Mouse (Mus musculus) inflammation-experienced regulatory T-cells, adult 6 months (primary cell): ENCODE results near the gene Vps26b. TPM values are rescaled to one million over a fixed set of nuclear protein-coding genes. Genes with fewer than 3 reads are reported as not detected.

Experiments used
- ATAC-seq: one replicate; pipeline ENCODE4 v1.8.0; 2017
- polyA plus RNA-seq, 3 experiments: library from polyadenylated mRNA; unstranded; fragments of 100-300 nt; shearing (Covaris generic); gene quantifications; one replicate each; pipeline ENCODE4 v1.2.1; 2017

The Vps26b gene
- polyA plus RNA-seq, 3 experiments from 2014 or later: 8.3 to 12.6 (median 12.3) TPM

GRCm38 (mm10) chr9:26993118-26993517 is 36.7 kb downstream of the Vps26b start:
- no peak for ATAC-seq

- no peak for ATAC-seq
Measured at GRCm38 (mm10) chr9:26990181-26990580, 39.7 kb downstream of the Vps26b start.

- no peak for ATAC-seq
Measured at GRCm38 (mm10) chr9:26985668-26986277, 44.1 kb downstream of the Vps26b start.

- no peak for ATAC-seq
Measured at GRCm38 (mm10) chr9:26985090-26985613, 44.7 kb downstream of the Vps26b start.

- ATAC-seq: no peak
Measured at GRCm38 (mm10) chr9:26978776-26979175, 51.1 kb downstream of the Vps26b start.

GRCm38 (mm10) chr9:26977754-26978153 is 52.1 kb downstream of the Vps26b start:
- ATAC-seq: no peak

Other genes starting within 250 kb of the Vps26b start
- gene Glb1l2, start 223.6 kb downstream of the Vps26b start, polyA plus RNA-seq: not detected
- gene Glb1l3, start 169.2 kb downstream of the Vps26b start, polyA plus RNA-seq: not detected
- under 1 TPM in 1 of 3 experiments, not detected in 2; 0.40 TPM for gene Gm1110, start 107.0 kb downstream of the Vps26b start, polyA plus RNA-seq
- gene Acad8, start 30.5 kb downstream of the Vps26b start, polyA plus RNA-seq: 10 to 100 TPM; 21.8 to 42.0 (median 30.5) TPM
- 10 to 100 TPM; 71.3 to 87.6 (median 72.9) TPM for gene Thyn1, start 30.4 kb downstream of the Vps26b start, polyA plus RNA-seq
- 10 to 100 TPM; 25.1 to 38.5 (median 26.4) TPM for gene Ncapd3, start 110 bp upstream of the Vps26b start, polyA plus RNA-seq
- under 1 TPM in 2 of 3 experiments, not detected in 1; 0.74 to 0.95 TPM for gene Jam3, start 125.4 kb upstream of the Vps26b start, polyA plus RNA-seq